ENCODE assay signal across 25 mouse cellular contexts in the genomic region with DNA sequence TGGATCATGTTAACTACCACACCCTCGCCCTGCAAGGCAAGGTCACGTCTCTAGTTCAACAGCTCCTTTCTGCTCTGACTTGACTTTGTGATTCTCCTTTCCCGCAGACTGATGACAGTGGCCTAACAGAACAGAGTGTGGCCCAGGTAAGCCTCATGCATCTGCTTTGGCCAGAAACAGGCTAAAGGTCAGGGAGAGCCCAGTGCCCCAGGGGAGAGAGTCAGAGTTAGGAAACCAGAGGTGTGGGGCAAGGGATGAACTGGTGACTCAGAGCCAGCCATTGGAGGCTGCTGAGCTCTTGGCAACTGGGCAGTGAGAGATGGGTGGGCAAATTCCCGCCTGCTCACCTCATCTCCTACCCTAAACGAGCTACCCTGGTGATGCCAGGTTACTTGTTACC. TPM values are rescaled to one million over a fixed set of nuclear protein-coding genes. Genes with fewer than 3 reads are reported as not detected.
DNase-seq lines count a peak whose midpoint lies in the region; ATAC-seq lines count a peak whose summit lies in the region.
"Had no signal": no experiment of that assay in that cellular context is flagged by ENCODE, and none has a peak within 500 bp of the region (broad histone marks: within the 10 kb centered on the region; RNA-seq: fewer than 3 reads in every experiment).

No protein-coding gene starts in this region.

- H3K27me3 ChIP-seq in liver, embryonic 16.5 days (ENCODE audit: control insufficient read depth, insufficient read depth, low read depth, low read length) = peaks cover under 1% of the 10 kb centered on the region; the same call in 1 of the 2 replicates
- H3K27me3 ChIP-seq: embryonic facial prominence, embryonic 13.5 days; hindbrain, embryonic 15.5 days; Patski had no signal

- no peak overlapping the region for H3K4me3 ChIP-seq in liver, embryonic 16.5 days (ENCODE audit: low read depth, low read length)
- H3K4me3 ChIP-seq: embryonic facial prominence, embryonic 13.5 days; forebrain, embryonic 12.5 days; heart, adult 2 months; hindbrain, embryonic 15.5 days had no signal

- H3K4me1 ChIP-seq in liver, embryonic 16.5 days (ENCODE audit: control insufficient read depth, low read depth, low read length) = peaks cover 9% of the 10 kb centered on the region

- 63% methylated on average over 5 of the region's 5 CpGs for WGBS in liver, embryonic 16.5 days (ENCODE audit: insufficient replicate concordance)

- H3K4me2 ChIP-seq in liver, embryonic 16.5 days (ENCODE audit: low read depth, low read length) = no peak overlapping the region
- H3K4me2 ChIP-seq: embryonic facial prominence, embryonic 13.5 days; forebrain, embryonic 12.5 days; heart, embryonic 11.5 days; hindbrain, embryonic 15.5 days had no signal

- H3K27ac ChIP-seq in liver, embryonic 16.5 days (ENCODE audit: low read length) = no peak overlapping the region
- H3K27ac ChIP-seq: embryonic facial prominence, embryonic 13.5 days; forebrain, embryonic 12.5 days; heart, adult 2 months; hindbrain, embryonic 15.5 days had no signal

- peak; percentile 42 for ATAC-seq in liver, embryonic 16.5 days (ENCODE audit: low read depth)
- ATAC-seq: activated CD4-positive, CD25-positive, alpha-beta regulatory T cell, adult 4 months; CD4-positive, CD25-positive, alpha-beta regulatory T cell, adult 4 months; forebrain, embryonic 16.5 days; intestine, embryonic 16.5 days; Patski had no signal

- peak; percentile 36 for DNase-seq in adrenal gland, adult 8-10 months
- no peak for DNase-seq in adrenal gland, postnatal 25 days
- DNase-seq in liver (no peak), MN1 (ENCODE audit: low spot score) (peak; percentile 34)
- DNase-seq in adrenal gland, postnatal 36 days = peak; percentile 51 to 55
- no peak for DNase-seq in cerebellum, adult 11 months
- DNase-seq: B cell, adult 2 months; cerebellum, adult 8-10 months; cerebellum, postnatal 14 days; embryo, embryonic 11 days; gastrocnemius, postnatal 14 days; heart, adult 2 months; heart, postnatal 36 days; kidney, adult 2 months had no signal

- no peak overlapping the region for H3K9ac ChIP-seq in liver, embryonic 16.5 days (ENCODE audit: low read depth, low read length)
- H3K9ac ChIP-seq: embryonic facial prominence, embryonic 13.5 days; forebrain, embryonic 12.5 days; hindbrain, embryonic 15.5 days had no signal

- H3K36me3 ChIP-seq in liver, embryonic 16.5 days (ENCODE audit: control insufficient read depth, insufficient read depth) = no peaks in the 10 kb centered on the region
- H3K36me3 ChIP-seq: forebrain, embryonic 12.5 days; G1E; hindbrain, embryonic 15.5 days had no signal

- H3K9me3 ChIP-seq in liver, embryonic 16.5 days (replicated peaks; ENCODE audit: control insufficient read depth, low read length) = no peaks in the 10 kb centered on the region
- H3K9me3 ChIP-seq: embryonic facial prominence, embryonic 13.5 days; forebrain, embryonic 12.5 days; G1E; hindbrain, embryonic 15.5 days had no signal

RNA-seq across cellular contexts. Expression of gene Copz2, which starts 7.8 kb away (rescaled TPM):
- total RNA-seq in adrenal gland, adult 8-10 months (2022) = 10 to 100 TPM; 60.6 to 73.0 (median 64.0) TPM
- 58.0 and 59.0 TPM in 2 replicates for total RNA-seq in adrenal gland, postnatal 25 days (2021)
- polyA plus RNA-seq in liver, embryonic 16.5 days (2015; fragmentation: Nextera tagmentation; extraction: Ambion mirVana) = 24.0 and 25.7 TPM in 2 replicates
- total RNA-seq in adrenal gland, postnatal 36 days (2021) = 10 to 100 TPM; 57.4 to 63.3 TPM
- polyA plus RNA-seq: activated CD4-positive, CD25-positive, alpha-beta regulatory T cell, adult 4 months; CD4-positive, CD25-positive, alpha-beta regulatory T cell, adult 4 months had no signal

RNA-seq across cellular contexts. Expression of gene Nfe2l1, which starts 27.7 kb away (rescaled TPM):
- total RNA-seq in adrenal gland, adult 8-10 months (2022) = 100 to 1,000 TPM; 460 to 743 (median 603) TPM
- 492 and 601 TPM in 2 replicates for total RNA-seq in adrenal gland, postnatal 25 days (2021)
- 19.7 and 20.1 TPM in 2 replicates for polyA plus RNA-seq in liver, embryonic 16.5 days (2015; fragmentation: Nextera tagmentation; extraction: Ambion mirVana)
- total RNA-seq in adrenal gland, postnatal 36 days (2021) = 100 to 1,000 TPM; 526 to 605 TPM

RNA-seq across cellular contexts. Expression of gene Cdk5rap3, which starts 58.9 kb away (rescaled TPM):
- total RNA-seq in adrenal gland, adult 8-10 months (2022) = 10 to 100 TPM; 55.2 to 82.1 (median 71.5) TPM
- 50.1 and 62.8 TPM in 2 replicates for total RNA-seq in adrenal gland, postnatal 25 days (2021)
- polyA plus RNA-seq in liver, embryonic 16.5 days (2015; fragmentation: Nextera tagmentation; extraction: Ambion mirVana) = 36.9 and 38.8 TPM in 2 replicates
- total RNA-seq in adrenal gland, postnatal 36 days (2021) = 10 to 100 TPM; 44.1 to 58.8 TPM

Comparison
In these comparisons a context has a peak if more than half of its experiments do, and no peak if none do; other contexts are left out.
1. DNase-seq: peak in adrenal gland, adult 8-10 months (single experiment), MN1 (single experiment) and adrenal gland, postnatal 36 days (2 of 2); none in adrenal gland, postnatal 25 days (single experiment), liver (single experiment) and cerebellum, adult 11 months (single experiment).